Mouse (Mus musculus) stomach, postnatal 0 days (tissue): Measurements from ENCODE around the gene Cep104. TPM values are rescaled to one million over a fixed set of nuclear protein-coding genes. Genes with fewer than 3 reads are reported as not detected.

Experiments
- ATAC-seq: fragments of 200-750 bp; cut with Nextera tagmentation; 2 replicates; pipeline ENCODE4 v1.8.0; 2017; ENCODE audit not compliant: low FRiP score, low TSS enrichment
- DNase-seq: peaks from one replicate; pipeline ENCODE4 v3.0.0-alpha.2; 2016; ENCODE audit warnings: low spot score
- H3K27ac ChIP-seq: fragments of 300-500 bp; sonication (generic); replicated peaks from 2 replicates; pipeline ENCODE4 v1.5.1; 2014; ENCODE audit warnings: mild to moderate bottlenecking, control low read depth
- H3K27me3 ChIP-seq: fragments of 300-500 bp; sonication (generic); 2 replicates; pipeline ENCODE4 v1.6.1; 2014; ENCODE audit warnings: low read length; ENCODE audit not compliant: control insufficient read depth, insufficient read depth
- H3K36me3 ChIP-seq: fragments of 300-500 bp; sonication (generic); 2 replicates; pipeline ENCODE4 v1.6.1; 2014; ENCODE audit warnings: low read length, mixed read lengths; ENCODE audit not compliant: control insufficient read depth, insufficient read depth
- H3K4me1 ChIP-seq: fragments of 300-500 bp; sonication (generic); replicated peaks from 2 replicates; pipeline ENCODE4 v1.6.1; 2014; ENCODE audit warnings: antibody characterized with exemption; ENCODE audit not compliant: control insufficient read depth, insufficient read depth
- H3K4me2 ChIP-seq: fragments of 300-500 bp; sonication (generic); replicated peaks from 2 replicates; pipeline ENCODE4 v1.6.1; 2014; ENCODE audit warnings: low read depth, mild to moderate bottlenecking, control low read depth, moderate library complexity
- H3K4me3 ChIP-seq: fragments of 300-500 bp; sonication (generic); 2 replicates; pipeline ENCODE4 v1.5.1; 2014; ENCODE audit warnings: low read depth, low read length, control low read depth
- H3K9ac ChIP-seq: fragments of 300-500 bp; sonication (generic); 2 replicates; pipeline ENCODE4 v1.6.1; 2014; ENCODE audit warnings: mild to moderate bottlenecking, low read length, control low read depth, mixed read lengths
- H3K9me3 ChIP-seq: fragments of 300-500 bp; sonication (generic); 2 replicates; pipeline ENCODE4 v1.6.1; 2016; ENCODE audit warnings: low read length; ENCODE audit not compliant: control insufficient read depth
- CTCF ChIP-seq: IDR thresholded peaks from 2 replicates; pipeline ENCODE4 v1.5.1; 2016; ENCODE audit warnings: antibody characterized with exemption, low read depth, mild to moderate bottlenecking, moderate library complexity
- EP300 ChIP-seq: optimal IDR thresholded peaks from 2 replicates; pipeline ENCODE3; 2016; ENCODE audit warnings: antibody characterized with exemption
- WGBS: fragments of 180-500 bp; shearing (Covaris S2); extraction: QIAGEN DNeasy Blood & Tissue Kit; methylation state at CpG from one replicate; pipeline ENCODE4 v1.1.7; 2014; 5-methylcytosine and 5-hydroxymethylcytosine counted together
- polyA plus RNA-seq: library from polyadenylated mRNA; unstranded; fragments of >200 nt; fragmentation: Nextera tagmentation; extraction: Ambion mirVana; gene quantifications from 2 replicates; pipeline ENCODE4 v1.2.1, GENCODE M21; 2015

Cep104 gene
- polyA plus RNA-seq, 1 experiment from 2014 or later, result 4.9 TPM

GRCm38 (mm10) chr4:154042577-154042976, 67.6 kb downstream of the Cep104 start, which contains the start of gene Ccdc27:
Gene Ccdc27 (minus strand): TSS chr4:154042677.
- WGBS, result 82% methylated on average over 9 of the region's 9 CpGs
- Histone ChIP-seq H3K27ac (no peak within 1 kb of the TSS), H3K9ac (no peak within 1 kb of the TSS), H3K27me3 (no peaks in the 10 kb centered on the region), H3K4me1 (no peaks in the 10 kb centered on the region), H3K9me3 (no peaks in the 10 kb centered on the region), H3K4me3 (no peak within 1 kb of the TSS), H3K4me2 (no peak within 1 kb of the TSS), H3K36me3 (no peaks in the 10 kb centered on the region)
- TF ChIP-seq EP300, result no peak
- no peak for TF ChIP-seq CTCF
- ATAC-seq (no peak), DNase-seq (no peak)

GRCm38 (mm10) chr4:154045837-154046236, 70.8 kb downstream of the Cep104 start:
- H3K27ac ChIP-seq, result no peak overlapping the region
- TF ChIP-seq EP300 (no peak), CTCF (peak; percentile 43)
- no peaks in the 10 kb centered on the region for H3K4me1 ChIP-seq
- no peaks in the 10 kb centered on the region for H3K27me3 ChIP-seq
- H3K9ac ChIP-seq, result no peak overlapping the region
- ATAC-seq, result no peak
- no peak for DNase-seq
- no peak overlapping the region for H3K4me2 ChIP-seq
- no peak overlapping the region for H3K4me3 ChIP-seq
- H3K36me3 ChIP-seq, result no peaks in the 10 kb centered on the region
- no peaks in the 10 kb centered on the region for H3K9me3 ChIP-seq
- 67% methylated on average over 5 of the region's 5 CpGs for WGBS

- ATAC-seq, result no peak
- WGBS, result 76% methylated on average over 3 of the region's 3 CpGs
Observed at GRCm38 (mm10) chr4:154051401-154051800, 76.4 kb downstream of the Cep104 start.

DNA sequence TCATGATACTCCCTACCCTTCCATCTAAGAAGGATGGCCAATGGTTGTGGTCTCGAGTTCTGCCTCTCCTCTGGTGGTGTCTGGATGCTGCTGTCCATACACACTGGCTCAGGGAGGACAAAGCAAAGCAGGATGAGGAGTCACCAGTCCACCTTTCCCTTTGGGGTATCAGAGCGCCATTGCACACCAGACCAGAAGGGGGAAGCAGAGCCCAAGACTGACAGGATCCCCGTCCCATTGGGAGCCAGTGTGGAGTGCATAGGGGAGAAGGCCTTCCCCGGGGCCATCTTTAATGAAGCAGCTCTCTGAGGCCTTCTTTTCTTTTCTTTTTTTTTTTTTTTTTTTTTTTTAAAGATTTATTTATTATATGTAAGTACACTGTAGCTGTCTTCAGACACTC, 78.1 kb downstream of the Cep104 start:
- no peak overlapping the region for H3K27ac ChIP-seq
- no peak overlapping the region for H3K4me2 ChIP-seq
- no peak overlapping the region for H3K9ac ChIP-seq
- H3K27me3 ChIP-seq, result no peaks in the 10 kb centered on the region
- no peak overlapping the region for H3K4me3 ChIP-seq
- no peak for ATAC-seq
- no peaks in the 10 kb centered on the region for H3K36me3 ChIP-seq
- no peaks in the 10 kb centered on the region for H3K4me1 ChIP-seq
- no peak for DNase-seq
- 49% methylated on average over 4 of the region's 4 CpGs for WGBS
- TF ChIP-seq CTCF (peak; percentile 58), EP300 (no peak)
- no peaks in the 10 kb centered on the region for H3K9me3 ChIP-seq

More at GRCm38 (mm10) chr4:154051401-154051800, 76.4 kb downstream of the Cep104 start:
- H3K9ac ChIP-seq, result no peak overlapping the region
- H3K36me3 ChIP-seq, result no peaks in the 10 kb centered on the region
- H3K4me2 ChIP-seq, result no peak overlapping the region
- no peaks in the 10 kb centered on the region for H3K4me1 ChIP-seq
- no peak overlapping the region for H3K27ac ChIP-seq
- H3K27me3 ChIP-seq, result no peaks in the 10 kb centered on the region
- no peak for TF ChIP-seq CTCF
- TF ChIP-seq EP300, result no peak
- no peak overlapping the region for H3K4me3 ChIP-seq
- DNase-seq, result no peak
- H3K9me3 ChIP-seq, result no peaks in the 10 kb centered on the region

GRCm38 (mm10) chr4:154055482-154055881, 80.5 kb downstream of the Cep104 start:
- Histone ChIP-seq H3K9ac (no peak overlapping the region), H3K27me3 (no peaks in the 10 kb centered on the region), H3K9me3 (no peaks in the 10 kb centered on the region), H3K27ac (no peak overlapping the region), H3K4me2 (no peak overlapping the region), H3K4me3 (no peak overlapping the region), H3K36me3 (no peaks in the 10 kb centered on the region), H3K4me1 (no peaks in the 10 kb centered on the region)
- no peak for TF ChIP-seq EP300
- no peak for TF ChIP-seq CTCF
- DNase-seq (no peak), ATAC-seq (no peak)
- WGBS, result 88% methylated on average over 7 of the region's 7 CpGs

- no peak for DNase-seq
- no peak for ATAC-seq
- Histone ChIP-seq H3K9ac (no peak overlapping the region), H3K4me2 (no peak overlapping the region), H3K4me1 (no peaks in the 10 kb centered on the region), H3K4me3 (no peak overlapping the region), H3K27ac (no peak overlapping the region), H3K27me3 (no peaks in the 10 kb centered on the region), H3K9me3 (no peaks in the 10 kb centered on the region), H3K36me3 (no peaks in the 10 kb centered on the region)
- 61% methylated on average over 2 of the region's 2 CpGs for WGBS
- TF ChIP-seq CTCF (no peak), EP300 (no peak)
Observed at GRCm38 (mm10) chr4:154056046-154056445, 81.1 kb downstream of the Cep104 start.
